Mouse (Mus musculus) intestine, postnatal 0 days (tissue): ENCODE data around the gene Dock9. TPM values are rescaled to one million over a fixed set of nuclear protein-coding genes. Genes with fewer than 3 reads are reported as not detected.

ENCODE experiments used
- ATAC-seq: fragments of 200-750 bp; cut with Nextera tagmentation; 2 replicates; pipeline ENCODE4 v1.8.0; 2017; ENCODE audit warnings: mild to moderate bottlenecking, moderate TSS enrichment, moderate library complexity
- H3K27ac ChIP-seq: fragments of 300-500 bp; sonication (generic); 2 replicates; pipeline ENCODE4 v1.5.1; 2014; ENCODE audit warnings: mild to moderate bottlenecking, low read depth, low read length, moderate library complexity
- H3K27me3 ChIP-seq: fragments of 300-500 bp; sonication (generic); replicated peaks from 2 replicates; pipeline ENCODE4 v1.6.1; 2014; ENCODE audit warnings: low read length, mixed read lengths; ENCODE audit not compliant: control insufficient read depth, insufficient read depth
- H3K36me3 ChIP-seq: fragments of 300-500 bp; sonication (generic); 2 replicates; pipeline ENCODE4 v1.6.1; 2014; ENCODE audit warnings: mild to moderate bottlenecking, moderate library complexity; ENCODE audit not compliant: control insufficient read depth, insufficient read depth
- H3K4me1 ChIP-seq: fragments of 300-500 bp; sonication (generic); replicated peaks from 2 replicates; pipeline ENCODE4 v1.6.1; 2014; ENCODE audit warnings: antibody characterized with exemption, low read length, mixed read lengths; ENCODE audit not compliant: control insufficient read depth, insufficient read depth
- H3K4me2 ChIP-seq: fragments of 300-500 bp; sonication (generic); replicated peaks from 2 replicates; pipeline ENCODE4 v1.6.1; 2014; ENCODE audit warnings: low read depth, mild to moderate bottlenecking, moderate library complexity
- H3K4me3 ChIP-seq: fragments of 300-500 bp; sonication (generic); 2 replicates; pipeline ENCODE4 v1.5.1; 2014; ENCODE audit warnings: low read depth, low read length
- H3K9ac ChIP-seq: fragments of 300-500 bp; sonication (generic); 2 replicates; pipeline ENCODE4 v1.6.1; 2014; ENCODE audit warnings: mild to moderate bottlenecking, low read depth, low read length
- H3K9me3 ChIP-seq: fragments of 300-500 bp; sonication (generic); 2 replicates; pipeline ENCODE4 v1.6.1; 2016; ENCODE audit warnings: mixed run types; ENCODE audit not compliant: control insufficient read depth
- CTCF ChIP-seq: sonication (generic); IDR thresholded peaks from 2 replicates; pipeline ENCODE4 v1.5.1; 2016; ENCODE audit warnings: low read depth, mild to moderate bottlenecking, control low read depth, antibody characterized with exemption, moderate library complexity
- WGBS: fragments of 180-500 bp; shearing (Covaris S2); extraction: QIAGEN DNeasy Blood & Tissue Kit; methylation state at CpG from one replicate; pipeline ENCODE4 v1.1.7; 2014; 5-methylcytosine and 5-hydroxymethylcytosine counted together
- polyA plus RNA-seq: library from polyadenylated mRNA; unstranded; fragments of >200 nt; fragmentation: Nextera tagmentation; extraction: Ambion mirVana; gene quantifications from 2 replicates; pipeline ENCODE4 v1.2.1, GENCODE M21; 2015

Dock9 gene
- polyA plus RNA-seq, 1 experiment from 2014 or later = 6.2 TPM

- no peak for TF ChIP-seq CTCF
- H3K9ac ChIP-seq = no peak overlapping the region
- no peaks in the 10 kb centered on the region for H3K4me1 ChIP-seq
- H3K4me2 ChIP-seq = no peak overlapping the region
- 82% methylated on average over 6 of the region's 6 CpGs for WGBS
- H3K27me3 ChIP-seq = no peaks in the 10 kb centered on the region
- no peak overlapping the region for H3K27ac ChIP-seq
- H3K4me3 ChIP-seq = no peak overlapping the region
- H3K36me3 ChIP-seq = peaks cover 51% of the 10 kb centered on the region
- no peak for ATAC-seq
- no peaks in the 10 kb centered on the region for H3K9me3 ChIP-seq
These were observed 195.0 kb downstream of the Dock9 start for GRCm38 (mm10) chr14:121602610-121603009.

- H3K4me3 ChIP-seq = no peak overlapping the region
- no peak overlapping the region for H3K4me2 ChIP-seq
- H3K27me3 ChIP-seq = no peaks in the 10 kb centered on the region
- H3K9ac ChIP-seq = no peak overlapping the region
- H3K36me3 ChIP-seq = peaks cover 45% of the 10 kb centered on the region
- no peaks in the 10 kb centered on the region for H3K4me1 ChIP-seq
- 91% methylated on average over 4 of the region's 4 CpGs for WGBS
- no peak for TF ChIP-seq CTCF
- ATAC-seq = no peak
- H3K27ac ChIP-seq = no peak overlapping the region
- H3K9me3 ChIP-seq = no peaks in the 10 kb centered on the region
These were observed 197.1 kb downstream of the Dock9 start for GRCm38 (mm10) chr14:121600538-121600937.

- H3K4me1 ChIP-seq = no peaks in the 10 kb centered on the region
- no peak overlapping the region for H3K9ac ChIP-seq
- peaks cover 26% of the 10 kb centered on the region for H3K36me3 ChIP-seq
- H3K4me2 ChIP-seq = no peak overlapping the region
- no peaks in the 10 kb centered on the region for H3K9me3 ChIP-seq
- no peak overlapping the region for H3K27ac ChIP-seq
- no peak for TF ChIP-seq CTCF
- ATAC-seq = no peak
- WGBS = 59% methylated on average over 6 of the region's 6 CpGs
- H3K4me3 ChIP-seq = no peak overlapping the region
- no peaks in the 10 kb centered on the region for H3K27me3 ChIP-seq
These were observed 200.6 kb downstream of the Dock9 start for GRCm38 (mm10) chr14:121597073-121597472.

- Histone ChIP-seq H3K9ac (no peak overlapping the region), H3K4me3 (no peak overlapping the region), H3K4me2 (no peak overlapping the region), H3K27me3 (no peaks in the 10 kb centered on the region), H3K9me3 (no peaks in the 10 kb centered on the region), H3K27ac (no peak overlapping the region), H3K4me1 (no peaks in the 10 kb centered on the region), H3K36me3 (peaks cover 28% of the 10 kb centered on the region)
- WGBS = 90% methylated on average over 9 of the region's 9 CpGs
- no peak for ATAC-seq
- no peak for TF ChIP-seq CTCF
These were observed 201.0 kb downstream of the Dock9 start for GRCm38 (mm10) chr14:121596631-121597030.

GRCm38 (mm10) chr14:121594684-121595083 lies 203.0 kb downstream of the Dock9 start:
- TF ChIP-seq CTCF = no peak
- WGBS = 59% methylated on average over 5 of the region's 5 CpGs
- H3K9me3 ChIP-seq = no peaks in the 10 kb centered on the region
- no peaks in the 10 kb centered on the region for H3K27me3 ChIP-seq
- H3K4me3 ChIP-seq = no peak overlapping the region
- H3K4me1 ChIP-seq = no peaks in the 10 kb centered on the region
- ATAC-seq = no peak
- no peak overlapping the region for H3K27ac ChIP-seq
- H3K36me3 ChIP-seq = peaks cover 42% of the 10 kb centered on the region
- no peak overlapping the region for H3K4me2 ChIP-seq
- H3K9ac ChIP-seq = no peak overlapping the region

GRCm38 (mm10) chr14:121593313-121593929 lies 204.2 kb downstream of the Dock9 start:
- Histone ChIP-seq H3K4me3 (no peak overlapping the region), H3K9me3 (no peaks in the 10 kb centered on the region), H3K36me3 (peaks cover 33% of the 10 kb centered on the region), H3K27me3 (no peaks in the 10 kb centered on the region), H3K4me1 (no peaks in the 10 kb centered on the region), H3K9ac (no peak overlapping the region), H3K4me2 (no peak overlapping the region), H3K27ac (no peak overlapping the region)
- TF ChIP-seq CTCF = no peak
- 60% methylated on average over 10 of the region's 10 CpGs for WGBS
- no peak for ATAC-seq

- peaks cover 33% of the 10 kb centered on the region for H3K36me3 ChIP-seq
- no peak overlapping the region for H3K9ac ChIP-seq
- no peak overlapping the region for H3K4me3 ChIP-seq
- no peak for TF ChIP-seq CTCF
- no peak for ATAC-seq
- H3K4me1 ChIP-seq = no peaks in the 10 kb centered on the region
- H3K4me2 ChIP-seq = no peak overlapping the region
- H3K27ac ChIP-seq = no peak overlapping the region
- H3K9me3 ChIP-seq = no peaks in the 10 kb centered on the region
- WGBS = 50% methylated on average over 3 of the region's 3 CpGs
- H3K27me3 ChIP-seq = no peaks in the 10 kb centered on the region
These were observed 204.7 kb downstream of the Dock9 start for GRCm38 (mm10) chr14:121592890-121593289.
